Mouse (Mus musculus): ENCODE measurements around the gene Ankrd2.

DNA sequence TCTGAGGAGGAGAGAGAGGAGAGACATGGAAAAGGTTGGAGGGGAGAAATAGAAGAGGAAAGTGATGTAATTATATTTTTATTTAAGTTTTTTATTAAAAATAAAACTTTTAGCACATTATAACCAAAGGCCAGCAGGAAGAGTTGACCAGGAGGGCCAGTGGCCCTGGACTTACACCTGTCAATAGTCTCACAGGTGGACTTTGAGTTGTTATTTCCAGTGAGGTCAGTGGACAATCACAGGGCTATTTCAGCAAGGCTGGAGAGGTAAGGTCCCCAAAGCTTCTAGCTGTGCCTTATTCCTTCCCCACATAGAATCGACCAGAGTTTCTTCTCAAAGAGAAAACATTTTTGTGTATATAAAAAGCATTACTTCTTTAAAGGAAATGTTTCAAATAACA lies 14.5 kb downstream of the Ankrd2 start:
- TF ChIP-seq CTCF (IDR thresholded peaks at IDR 0.05; ENCODE audit: low read depth, low read length) (no peak), GATA1 (IDR thresholded peaks at IDR 0.05; ENCODE audit: borderline replicate concordance, low read length) (no peak), TAL1 (conservative IDR thresholded peaks at IDR 0.05; ENCODE audit: low read depth, low read length) (no peak)
